10 mouse cellular contexts compared by ENCODE assay signal in genomic region chr9:83381317-83381716, GRCm38 (mm10). TPM values are rescaled to one million over a fixed set of nuclear protein-coding genes. Genes with fewer than 3 reads are reported as not detected.
A peak's percentile ranks its signal among the peaks of the same experiment; 100 is the strongest.
DNase-seq lines count a peak whose midpoint lies in the region; ATAC-seq and TF ChIP-seq lines count a peak whose summit lies in the region.
"Had no signal": no experiment of that assay in that cellular context is flagged by ENCODE, and none has a peak within 500 bp of the region (broad histone marks: within the 10 kb centered on the region; RNA-seq: fewer than 3 reads in every experiment).

No protein-coding gene starts in this region.

- no peaks in the 10 kb centered on the region for H3K27me3 ChIP-seq in heart, postnatal 0 days (ENCODE audit: control insufficient read depth, insufficient read depth, low read length)
- H3K27me3 ChIP-seq in liver, postnatal 0 days (ENCODE audit: insufficient read depth, low read length) = no peaks in the 10 kb centered on the region
- no peaks in the 10 kb centered on the region for H3K27me3 ChIP-seq in liver, embryonic 11.5 days (replicated peaks; ENCODE audit: control insufficient read depth, insufficient read depth, low read length)
- H3K27me3 ChIP-seq: limb, embryonic 15.5 days had no signal

- peak; percentile 30; the same call in 1 of the 2 replicates for TF ChIP-seq CTCF in heart, postnatal 0 days (IDR thresholded peaks at IDR 0.05; ENCODE audit: low read depth)
- TF ChIP-seq CTCF in liver, postnatal 0 days (IDR thresholded peaks at IDR 0.05; ENCODE audit: low read depth) = peak; percentile 42

- no peak overlapping the region for H3K9ac ChIP-seq in heart, postnatal 0 days (replicated peaks; ENCODE audit: low read depth, low read length)
- H3K9ac ChIP-seq in liver, postnatal 0 days (replicated peaks) = no peak overlapping the region
- no peak overlapping the region for H3K9ac ChIP-seq in liver, embryonic 11.5 days (ENCODE audit: low read depth, low read length)
- H3K9ac ChIP-seq: limb, embryonic 15.5 days had no signal

- no peak overlapping the region for H3K4me3 ChIP-seq in heart, postnatal 0 days (ENCODE audit: low read depth, low read length)
- no peak overlapping the region for H3K4me3 ChIP-seq in liver, postnatal 0 days (ENCODE audit: low read depth, low read length)
- H3K4me3 ChIP-seq in liver, embryonic 11.5 days (ENCODE audit: low read depth, low read length) = no peak overlapping the region
- H3K4me3 ChIP-seq: limb, embryonic 15.5 days had no signal

- H3K4me1 ChIP-seq in heart, postnatal 0 days (ENCODE audit: control insufficient read depth, insufficient read depth) = no peaks in the 10 kb centered on the region
- no peaks in the 10 kb centered on the region for H3K4me1 ChIP-seq in liver, postnatal 0 days (ENCODE audit: insufficient read depth)
- H3K4me1 ChIP-seq in liver, embryonic 11.5 days (replicated peaks; ENCODE audit: control insufficient read depth, insufficient read depth, low read length) = no peaks in the 10 kb centered on the region
- H3K4me1 ChIP-seq: limb, embryonic 15.5 days had no signal

- ATAC-seq in heart, postnatal 0 days (ENCODE audit: insufficient read depth, low read depth) = no peak
- ATAC-seq in liver, postnatal 0 days = no peak
- no peak for ATAC-seq in liver, embryonic 11.5 days (replicated peaks; ENCODE audit: low FRiP score)
- ATAC-seq in megakaryocyte progenitor cell, adult 5-6 weeks (replicated peaks; ENCODE audit: poor library complexity) = peak; percentile 79
- ATAC-seq in erythroblast, adult 5-6 weeks (replicated peaks; ENCODE audit: low FRiP score, poor library complexity, severe bottlenecking) = no peak
- ATAC-seq: inflammation-experienced regulatory T-cells, adult 6 months had no signal

- H3K4me2 ChIP-seq in heart, postnatal 0 days (ENCODE audit: low read depth, low read length) = no peak overlapping the region
- no peak overlapping the region for H3K4me2 ChIP-seq in liver, postnatal 0 days (ENCODE audit: low read depth, low read length)
- no peak overlapping the region for H3K4me2 ChIP-seq in liver, embryonic 11.5 days
- H3K4me2 ChIP-seq: limb, embryonic 15.5 days had no signal

- intact Hi-C loops in heart, postnatal 25 days (cut with DNase I) = loop anchor here (5.0 kb wide), 2 partner anchors 231 to 311 kb away; no protein-coding TSS in a partner anchor

- no peak for TF ChIP-seq EP300 in heart, postnatal 0 days (IDR thresholded peaks at IDR 0.05; ENCODE audit: low read depth)
- no peak for TF ChIP-seq EP300 in liver, postnatal 0 days (IDR thresholded peaks at IDR 0.05; ENCODE audit: low read depth)

- H3K27ac ChIP-seq in heart, postnatal 0 days (ENCODE audit: low read depth) = no peak overlapping the region
- H3K27ac ChIP-seq in liver, postnatal 0 days (ENCODE audit: low read depth) = no peak overlapping the region
- H3K27ac ChIP-seq in liver, embryonic 11.5 days (ENCODE audit: low read depth, low read length) = no peak overlapping the region
- H3K27ac ChIP-seq: limb, embryonic 15.5 days had no signal

- no peaks in the 10 kb centered on the region for H3K36me3 ChIP-seq in heart, postnatal 0 days (replicated peaks; ENCODE audit: control insufficient read depth, insufficient read depth, low read length)
- no peaks in the 10 kb centered on the region for H3K36me3 ChIP-seq in liver, postnatal 0 days (replicated peaks; ENCODE audit: insufficient read depth, low read length)
- no peaks in the 10 kb centered on the region for H3K36me3 ChIP-seq in liver, embryonic 11.5 days (ENCODE audit: control insufficient read depth, insufficient read depth, low read length)
- H3K36me3 ChIP-seq: limb, embryonic 15.5 days had no signal

- no peak for DNase-seq in heart, postnatal 0 days (ENCODE audit: low spot score)
- DNase-seq in heart, postnatal 25 days (ENCODE audit: low spot score) = no peak
- no peak for DNase-seq in liver, postnatal 0 days
- DNase-seq in liver, embryonic 11.5 days (ENCODE audit: low spot score) = no peak
- peak; percentile 7 for DNase-seq in Muller cell, postnatal 12 days (ENCODE audit: inconsistent ontology term)
- DNase-seq in cerebellum, adult 9-11 months = no peak

- no peaks in the 10 kb centered on the region for H3K9me3 ChIP-seq in heart, postnatal 0 days (replicated peaks; ENCODE audit: control insufficient read depth, low read length)
- H3K9me3 ChIP-seq in liver, postnatal 0 days (ENCODE audit: low read length) = no peaks in the 10 kb centered on the region
- H3K9me3 ChIP-seq in liver, embryonic 11.5 days (ENCODE audit: control insufficient read depth, low read length) = no peaks in the 10 kb centered on the region
- H3K9me3 ChIP-seq: limb, embryonic 15.5 days had no signal

RNA-seq across cellular contexts. Expression of gene Lca5, which starts 59.6 kb away (rescaled TPM):
- total RNA-seq in heart, postnatal 0 days (2014; rRNA removed; ENCODE audit: low replicate concordance) = 0.50 and 6.1 TPM in 2 replicates
- 4.2 and 4.8 TPM in 2 replicates for polyA plus RNA-seq in heart, postnatal 0 days (2015; fragmentation: Nextera tagmentation; extraction: Ambion mirVana)
- 1 to 10 TPM; 2.4 to 3.6 TPM for total RNA-seq in heart, postnatal 25 days (2021)
- 0.45 and 1.3 TPM in 2 replicates for polyA plus RNA-seq in liver, postnatal 0 days (2015; fragmentation: Nextera tagmentation; extraction: Ambion mirVana)
- polyA plus RNA-seq in liver, embryonic 11.5 days (2014; fragmentation: Nextera tagmentation; extraction: Ambion mirVana) = 5.4 and 7.2 TPM in 2 replicates
- 0.90 and 4.4 TPM in 2 replicates for total RNA-seq in megakaryocyte progenitor cell, adult 5-6 weeks (2015)
- total RNA-seq in megakaryocyte progenitor cell, adult 5-6 weeks (2017) = 0.87 and 2.8 TPM in 2 replicates
- total RNA-seq in erythroblast, adult 5-6 weeks (2015; ENCODE audit: low replicate concordance) = not detected in 2 replicates
- 0.09 TPM in 1 of 2 replicates, not detected in the other for total RNA-seq in erythroblast, adult 5-6 weeks (2017; ENCODE audit: low replicate concordance)
